Mouse (Mus musculus) layer of hippocampus, adult 2 months (tissue): ENCODE measurements around the gene Gli3. TPM values are rescaled to one million over a fixed set of nuclear protein-coding genes. Genes with fewer than 3 reads are reported as not detected.

ENCODE experiments used
- DNase-seq, 2 experiments: peaks; one replicate each; pipeline ENCODE4 v3.0.0; 2022; ENCODE audit warnings: low spot score in 2 of 2
- H3K27ac ChIP-seq: fragments of 200-600 bp; 2 replicates; pipeline ENCODE4 v1.8.1; 2022
- H3K4me3 ChIP-seq: fragments of 200-600 bp; 2 replicates; pipeline ENCODE4 v1.8.1; 2022; ENCODE audit warnings: mild to moderate bottlenecking
- CTCF ChIP-seq: fragments of 200-600 bp; conservative IDR thresholded peaks from 2 replicates; pipeline ENCODE4 v1.8.1; 2022; ENCODE audit warnings: antibody characterized with exemption, mild to moderate bottlenecking, moderate library complexity
- long read RNA-seq, 2 experiments: library from polyadenylated mRNA; stranded (forward); transcript quantifications; one replicate each; pipeline ENCODE4 v2.0.0; 2021; ENCODE audit warnings: borderline mapping rate in 2 of 2
- total RNA-seq, 2 experiments: library from RNA; stranded (reverse); gene quantifications; 2 replicates each; pipeline ENCODE4 v1.2.3; 2021

Gli3 gene
- 10 to 100 TPM in 1 of 2 experiments, 1 to 10 TPM in 1; 9.6 to 10.1 TPM for total RNA-seq
- long read RNA-seq, experiment 1, partial matches to known transcripts = 3 of 3 reads
- long read RNA-seq, experiment 1, other reads (novel, unspliced or antisense) = 0 of 3 reads
- long read RNA-seq, experiment 2, full-length matches to known transcripts = 1 of 5 reads
- long read RNA-seq, experiment 2, partial matches to known transcripts = 0 of 5 reads
- long read RNA-seq, experiment 2, other reads (novel, unspliced or antisense) = 4 of 5 reads

- TF ChIP-seq CTCF = no peak
Observed at GRCm38 (mm10) chr13:15462830-15463491, at the start of gene Gli3. TSS of gene Gli3 (plus strand) at chr13:15463235.

GRCm38 (mm10) chr13:15421182-15421750 lies 41.8 kb upstream of the Gli3 start:
- no peak for DNase-seq
- TF ChIP-seq CTCF = no peak
- Histone ChIP-seq H3K27ac (no peak overlapping the region), H3K4me3 (peak overlapping the region; percentile 32)

More at GRCm38 (mm10) chr13:15462830-15463491, at the start of gene Gli3:
- Histone ChIP-seq H3K4me3 (peak within 1 kb of the TSS; percentile 60), H3K27ac (peak within 1 kb of the TSS; percentile 73)
- peak; percentile 10 to 40 for DNase-seq

- DNase-seq = no peak
- Histone ChIP-seq H3K4me3 (no peak overlapping the region), H3K27ac (no peak overlapping the region)
- TF ChIP-seq CTCF = no peak
Observed at GRCm38 (mm10) chr13:15442002-15442401, 21.0 kb upstream of the Gli3 start.

- no peak for DNase-seq
- H3K27ac ChIP-seq = no peak overlapping the region
- no peak overlapping the region for H3K4me3 ChIP-seq
- TF ChIP-seq CTCF = no peak
Observed at GRCm38 (mm10) chr13:15444312-15444711, 18.7 kb upstream of the Gli3 start.

GRCm38 (mm10) chr13:15445591-15445990 lies 17.4 kb upstream of the Gli3 start:
- Histone ChIP-seq H3K27ac (no peak overlapping the region), H3K4me3 (no peak overlapping the region)
- no peak for DNase-seq
- TF ChIP-seq CTCF = no peak

GRCm38 (mm10) chr13:15446004-15446403 lies 17.0 kb upstream of the Gli3 start:
- TF ChIP-seq CTCF = no peak
- no peak overlapping the region for H3K27ac ChIP-seq
- H3K4me3 ChIP-seq = no peak overlapping the region
- DNase-seq = no peak

GRCm38 (mm10) chr13:15446782-15447564 lies 16.1 kb upstream of the Gli3 start:
- H3K4me3 ChIP-seq = no peak overlapping the region
- no peak for TF ChIP-seq CTCF
- no peak overlapping the region for H3K27ac ChIP-seq
- DNase-seq = no peak

GRCm38 (mm10) chr13:15450941-15451340 lies 12.1 kb upstream of the Gli3 start:
- no peak overlapping the region for H3K4me3 ChIP-seq
- no peak for DNase-seq
- no peak overlapping the region for H3K27ac ChIP-seq
- no peak for TF ChIP-seq CTCF

GRCm38 (mm10) chr13:15457841-15458240 lies 5.2 kb upstream of the Gli3 start:
- DNase-seq = no peak
- no peak overlapping the region for H3K4me3 ChIP-seq
- TF ChIP-seq CTCF = no peak
- H3K27ac ChIP-seq = no peak overlapping the region

- Histone ChIP-seq H3K4me3 (no peak overlapping the region), H3K27ac (no peak overlapping the region)
- no peak for DNase-seq
- no peak for TF ChIP-seq CTCF
Observed at GRCm38 (mm10) chr13:15461926-15462325, 1.1 kb upstream of the Gli3 start.

- peak overlapping the region; percentile 60 for H3K4me3 ChIP-seq
- no peak for TF ChIP-seq CTCF
Observed at GRCm38 (mm10) chr13:15463492-15464080, 551 bp downstream of the Gli3 start.

GRCm38 (mm10) chr13:15464081-15464526 lies 1.1 kb downstream of the Gli3 start:
- Histone ChIP-seq H3K27ac (peak overlapping the region; percentile 73), H3K4me3 (peak overlapping the region; percentile 60)
- no peak for DNase-seq
- TF ChIP-seq CTCF = no peak

More at GRCm38 (mm10) chr13:15463492-15464080, 551 bp downstream of the Gli3 start:
- peak overlapping the region; percentile 73 for H3K27ac ChIP-seq
- no peak for DNase-seq
